Mouse (Mus musculus) cerebellum, adult 18-20 months (tissue): ENCODE data around the gene Sgf29.

ENCODE experiments used
- DNase-seq, 2 experiments: peaks; one replicate each; pipeline ENCODE4 v3.0.0; 2021

The Sgf29 gene

GRCm38 (mm10) chr7:126689021-126689420 is 39.9 kb downstream of the Sgf29 start:
- no peak for DNase-seq

GRCm38 (mm10) chr7:126690737-126691136 is 41.6 kb downstream of the Sgf29 start:
- DNase-seq, result no peak

- DNase-seq, result no peak
Measured at GRCm38 (mm10) chr7:126691676-126692075, 42.6 kb downstream of the Sgf29 start.

DNA sequence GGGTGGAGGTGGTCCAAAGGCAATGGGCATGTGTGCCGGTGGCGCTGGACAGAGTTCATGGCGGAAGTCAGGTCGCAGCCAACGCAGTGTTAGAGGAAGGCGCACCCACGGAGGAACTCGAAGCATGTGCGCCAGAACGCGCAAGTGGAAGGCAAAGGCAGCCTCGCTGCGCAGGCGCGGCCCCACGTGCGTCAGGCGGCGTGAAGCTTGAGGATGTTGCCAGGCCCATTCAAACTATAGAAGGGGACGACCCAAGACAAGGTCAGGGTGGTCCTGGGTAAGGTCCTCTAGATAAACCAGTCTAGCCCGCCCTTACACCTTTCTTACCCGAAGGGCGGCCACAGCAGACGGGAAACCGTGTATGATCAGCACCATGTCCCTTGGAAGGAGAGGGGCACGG is 43.3 kb downstream of the Sgf29 start:
- no peak for DNase-seq

- peak; percentile 80 to 83 for DNase-seq
Measured at GRCm38 (mm10) chr7:126693256-126693655, 44.1 kb downstream of the Sgf29 start.

- DNase-seq, result no peak
Measured at GRCm38 (mm10) chr7:126693781-126694180, 44.7 kb downstream of the Sgf29 start.

DNA sequence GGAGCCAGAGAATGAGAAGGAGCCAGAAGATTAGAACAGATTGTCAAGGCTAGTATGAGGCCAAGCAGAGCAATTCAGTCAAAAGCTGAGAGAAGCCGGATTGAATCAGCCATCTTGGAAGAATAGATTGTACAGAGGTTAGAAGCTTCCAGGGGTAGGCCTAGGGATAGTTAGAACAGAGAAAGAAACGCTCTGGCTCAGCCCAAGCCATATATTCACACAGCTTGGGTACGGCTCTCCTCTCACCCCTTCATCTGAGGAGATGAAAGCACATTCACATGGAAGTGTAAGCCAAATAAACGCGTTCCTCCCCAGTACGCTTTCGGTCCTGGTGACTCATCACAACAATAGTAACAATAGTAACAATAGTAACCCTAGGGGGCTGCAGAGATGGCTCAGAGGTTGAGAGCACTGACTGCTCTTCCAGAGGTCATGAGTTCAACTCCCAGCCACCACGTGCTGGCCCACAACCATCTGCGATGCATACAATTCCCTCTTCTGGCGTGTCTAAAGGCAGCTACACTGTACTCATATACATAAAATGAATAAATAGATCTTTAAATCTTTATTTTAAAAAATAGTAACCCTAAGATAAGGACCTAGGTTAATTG is 45.4 kb downstream of the Sgf29 start:
- DNase-seq, result no peak

GRCm38 (mm10) chr7:126695210-126695611 is 46.1 kb downstream of the Sgf29 start, which contains the start of gene Bola2:
TSS of gene Bola2 (plus strand) at chr7:126695401.
- peak; percentile 65 to 73 for DNase-seq

DNA sequence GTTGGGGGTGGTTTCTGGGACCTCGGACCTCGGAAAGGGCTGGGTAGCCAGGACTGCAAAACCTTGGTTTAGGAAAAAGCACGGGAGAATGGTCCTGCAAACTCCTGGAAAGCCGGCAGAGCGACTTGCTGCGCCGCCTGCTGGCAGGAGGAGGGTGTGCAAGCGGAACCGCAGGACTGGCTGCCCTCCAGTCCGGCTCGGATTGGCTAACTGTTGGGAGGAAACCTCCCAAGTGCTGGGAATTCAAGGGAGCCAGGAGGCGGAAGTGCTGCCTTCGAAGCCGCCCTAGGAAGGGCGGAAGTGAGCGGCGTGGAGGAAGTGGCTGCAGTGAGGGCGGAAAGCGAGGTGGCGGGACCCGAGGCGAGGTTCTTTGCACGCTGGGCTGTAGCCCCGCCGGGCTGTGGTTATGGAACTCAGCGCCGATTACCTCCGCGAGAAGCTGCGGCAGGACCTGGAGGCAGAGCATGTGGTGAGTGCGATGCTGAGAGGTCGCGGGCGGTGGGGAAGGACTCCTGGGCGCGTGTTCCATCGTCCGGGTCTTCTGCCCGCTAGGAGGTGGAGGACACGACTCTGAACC is 46.6 kb downstream of the Sgf29 start, which contains the start of gene Slx1b:
Gene Slx1b, minus strand, starts transcription at position 154 of the 577 bp plus-strand sequence.
- peak; percentile 94 to 96 for DNase-seq

- DNase-seq, result peak in 1 of 2 experiments; percentile 34
Measured at GRCm38 (mm10) chr7:126696303-126696702, 47.2 kb downstream of the Sgf29 start.

- DNase-seq, result no peak
Measured at GRCm38 (mm10) chr7:126696886-126697285, 47.8 kb downstream of the Sgf29 start.

GRCm38 (mm10) chr7:126697838-126698237 is 48.7 kb downstream of the Sgf29 start:
- no peak for DNase-seq

GRCm38 (mm10) chr7:126700063-126701015 is 51.2 kb downstream of the Sgf29 start:
- peak in 1 of 2 experiments; percentile 44 for DNase-seq

DNA sequence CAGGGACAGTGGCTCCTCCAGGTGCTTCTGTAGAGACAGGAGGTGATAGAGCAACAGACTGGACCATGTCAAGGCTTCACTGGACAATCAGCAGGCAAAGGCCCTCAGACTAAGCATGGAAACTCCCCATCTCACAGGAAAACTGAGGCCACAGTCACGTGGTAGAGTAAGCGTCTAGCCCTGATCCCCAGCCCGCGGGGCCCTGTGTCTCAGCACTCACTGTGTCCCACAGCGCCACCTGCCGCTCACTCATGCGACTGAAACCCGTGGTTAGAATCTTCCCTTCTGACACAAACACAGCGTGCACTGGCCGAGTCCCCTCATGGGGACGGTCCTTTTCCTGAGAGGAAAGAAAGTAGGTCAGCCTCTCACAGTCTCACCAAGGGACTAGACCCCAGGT is 52.0 kb downstream of the Sgf29 start:
- peak; percentile 94 to 97 for DNase-seq

DNA sequence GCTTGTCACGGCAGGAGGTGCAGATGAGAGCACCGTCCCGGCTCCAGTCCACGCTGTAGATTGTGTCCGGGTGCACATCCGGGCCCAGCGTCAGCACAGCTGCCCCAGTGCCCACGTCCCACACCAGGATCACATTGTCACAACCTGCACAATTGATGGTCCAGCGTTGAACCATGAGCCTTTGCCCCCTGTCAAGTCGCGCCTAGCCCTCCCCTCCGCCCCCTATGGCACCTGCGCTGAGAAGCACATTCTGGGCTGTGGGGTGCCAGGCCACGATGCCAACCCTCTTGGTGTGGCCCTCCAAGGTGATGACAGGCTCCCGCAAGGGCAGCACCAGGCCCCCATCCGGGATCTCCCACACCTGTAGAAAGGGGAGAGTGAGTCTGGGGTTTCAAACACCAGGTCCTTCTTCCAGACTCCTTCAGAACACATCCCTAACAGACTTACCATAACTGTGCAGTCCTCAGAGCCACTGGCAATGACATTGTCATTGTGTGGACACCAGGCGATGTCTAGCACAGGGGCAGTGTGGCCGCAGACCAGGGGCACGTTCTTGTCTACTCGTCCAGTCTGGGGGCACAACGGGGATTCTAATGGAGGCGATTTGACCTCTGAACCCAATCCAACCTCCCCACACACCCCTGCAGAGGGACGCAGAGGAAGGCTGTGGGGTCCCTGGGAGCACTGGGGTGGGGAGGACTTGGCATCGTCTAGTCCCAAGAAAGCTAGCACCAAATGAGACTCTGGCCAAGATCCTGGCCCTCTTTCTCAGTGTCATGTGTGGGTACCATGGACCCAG is 52.6 kb downstream of the Sgf29 start:
- no peak for DNase-seq

GRCm38 (mm10) chr7:126702358-126702757 is 53.2 kb downstream of the Sgf29 start:
- no peak for DNase-seq

GRCm38 (mm10) chr7:126702861-126703756 is 54.0 kb downstream of the Sgf29 start:
- DNase-seq, result peak; percentile 59 to 60

GRCm38 (mm10) chr7:126703757-126704077 is 54.6 kb downstream of the Sgf29 start:
- DNase-seq, result peak; percentile 53 to 55

DNA sequence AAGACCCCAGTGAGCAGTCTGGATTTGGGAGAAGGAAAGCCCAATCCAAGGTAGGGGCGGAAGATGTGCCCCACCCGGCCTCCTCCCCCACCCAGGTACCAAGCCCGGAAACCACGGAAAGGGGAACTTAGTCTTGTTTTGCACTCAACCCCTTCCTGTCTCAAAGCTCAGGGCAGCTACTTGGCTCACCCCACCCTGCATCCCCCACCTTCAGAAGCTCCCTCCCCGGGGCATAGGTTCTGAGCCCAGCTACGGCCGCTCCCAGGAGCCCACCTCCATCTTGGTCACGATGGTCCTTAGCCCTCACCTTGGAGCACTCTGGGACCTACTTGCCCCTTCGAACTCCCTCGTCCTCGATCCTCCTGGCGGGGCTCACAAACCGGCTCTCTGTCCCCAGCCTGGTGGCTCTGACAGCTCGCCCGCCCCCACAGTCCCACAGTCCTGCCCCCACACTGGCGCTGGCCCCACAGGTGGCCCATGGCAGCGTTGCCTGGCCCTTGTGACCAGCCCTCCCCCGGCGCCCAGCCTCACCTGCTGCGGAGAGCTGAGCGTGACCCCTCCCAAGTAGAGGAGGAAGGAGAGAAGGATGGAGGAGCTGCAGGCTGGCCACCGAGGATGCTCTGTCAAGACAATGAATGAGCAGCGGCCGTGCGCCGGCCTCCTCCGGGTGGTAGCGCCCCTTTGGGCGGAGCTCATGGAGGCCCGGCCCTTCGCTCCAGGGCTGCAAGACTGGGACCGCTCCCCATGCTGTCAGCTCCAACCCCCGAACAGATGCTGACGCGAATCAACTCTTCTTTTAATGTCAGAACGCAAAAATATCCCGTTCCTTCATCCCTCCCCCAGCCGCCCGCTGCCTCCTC is 55.2 kb downstream of the Sgf29 start:
- peak; percentile 91 to 92 for DNase-seq

- no peak for DNase-seq
Measured at GRCm38 (mm10) chr7:126707442-126708174, 58.5 kb downstream of the Sgf29 start, which contains the start of gene Coro1a. TSS of gene Coro1a (minus strand) at chr7:126707787.
